Mouse (Mus musculus) hindbrain, embryonic 16.5 days (tissue): ENCODE data around the gene Kdm7a. TPM values are rescaled to one million over a fixed set of nuclear protein-coding genes. Genes with fewer than 3 reads are reported as not detected.

Source experiments
- ATAC-seq: fragments of 200-750 bp; cut with Nextera tagmentation; 2 replicates; pipeline ENCODE4 v1.8.0; 2017; ENCODE audit warnings: moderate TSS enrichment, moderate library complexity
- H3K27ac ChIP-seq: fragments of 300-500 bp; sonication (generic); 2 replicates; pipeline ENCODE4 v1.5.1; 2014; ENCODE audit warnings: low read depth, mild to moderate bottlenecking, control low read depth, low read length, moderate library complexity
- H3K27me3 ChIP-seq: fragments of 300-500 bp; sonication (generic); replicated peaks from 2 replicates; pipeline ENCODE4 v1.6.1; 2014; ENCODE audit warnings: low read length; ENCODE audit not compliant: control insufficient read depth, insufficient read depth
- H3K36me3 ChIP-seq: fragments of 300-500 bp; sonication (generic); 2 replicates; pipeline ENCODE4 v1.6.1; 2014; ENCODE audit warnings: mild to moderate bottlenecking, low read length, moderate library complexity, mixed read lengths; ENCODE audit not compliant: control insufficient read depth, insufficient read depth
- H3K4me1 ChIP-seq: fragments of 300-500 bp; sonication (generic); 2 replicates; pipeline ENCODE4 v1.6.1; 2014; ENCODE audit warnings: low read depth, low read length; ENCODE audit not compliant: control insufficient read depth, insufficient read depth
- H3K4me2 ChIP-seq: fragments of 300-500 bp; sonication (generic); 2 replicates; pipeline ENCODE4 v1.6.1; 2014; ENCODE audit warnings: mild to moderate bottlenecking, low read length, control low read depth, moderate library complexity
- H3K4me3 ChIP-seq: fragments of 300-500 bp; sonication (generic); 2 replicates; pipeline ENCODE4 v1.5.1; 2014; ENCODE audit warnings: mild to moderate bottlenecking, low read length, control low read depth, moderate library complexity
- H3K9ac ChIP-seq: fragments of 300-500 bp; sonication (generic); 2 replicates; pipeline ENCODE4 v1.6.1; 2014; ENCODE audit warnings: low read depth, mild to moderate bottlenecking, control low read depth, low read length, moderate library complexity
- H3K9me3 ChIP-seq: fragments of 300-500 bp; sonication (generic); 2 replicates; pipeline ENCODE4 v1.6.1; 2014; ENCODE audit warnings: mild to moderate bottlenecking, low read length, moderate library complexity; ENCODE audit not compliant: control insufficient read depth
- WGBS: fragments of 180-500 bp; shearing (Covaris S2); extraction: QIAGEN DNeasy Blood & Tissue Kit; methylation state at CpG from one replicate; pipeline ENCODE4 v1.1.7; 2014; 5-methylcytosine and 5-hydroxymethylcytosine counted together
- polyA plus RNA-seq: library from polyadenylated mRNA; unstranded; fragments of >200 nt; fragmentation: Nextera tagmentation; extraction: Ambion mirVana; gene quantifications from 2 replicates; pipeline ENCODE4 v1.2.1, GENCODE M21; 2015

Kdm7a gene
- polyA plus RNA-seq, 1 experiment from 2014 or later, result 3.3 TPM

DNA sequence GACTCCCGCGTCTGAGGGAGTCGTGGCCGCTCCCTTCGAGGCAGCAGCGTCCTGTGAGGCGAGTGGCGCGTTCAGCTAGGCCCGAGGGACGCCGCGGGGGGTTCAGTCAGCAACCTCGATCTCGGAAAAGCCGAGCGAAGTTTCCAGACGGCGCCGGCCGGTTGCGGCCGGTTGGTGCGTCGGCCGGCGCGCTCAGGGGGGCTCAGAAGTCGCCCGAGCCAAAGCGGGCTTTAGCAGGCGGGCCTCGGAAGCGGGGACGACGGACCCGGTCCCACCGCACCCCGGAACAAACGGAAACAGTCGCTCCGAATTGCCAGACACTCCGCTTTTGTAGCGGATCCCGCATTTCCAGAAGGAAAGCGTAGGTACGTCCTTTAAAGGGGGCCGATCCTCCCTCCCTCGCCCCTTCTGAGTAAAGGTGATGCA, 88.1 kb downstream of the Kdm7a start:
- Histone ChIP-seq H3K36me3 (no peaks in the 10 kb centered on the region), H3K4me2 (peak overlapping the region; percentile 77), H3K9me3 (peaks cover 4% of the 10 kb centered on the region), H3K4me1 (peaks cover 4% of the 10 kb centered on the region), H3K4me3 (peak overlapping the region; percentile 65), H3K27ac (no peak overlapping the region), H3K27me3 (peaks cover 21% of the 10 kb centered on the region), H3K9ac (peak overlapping the region; percentile 72)
- peak; percentile 35; the same call in 1 of the 2 replicates for ATAC-seq
- WGBS, result 12% methylated on average over 48 of the region's 49 CpGs

- Histone ChIP-seq H3K27me3 (peaks cover 21% of the 10 kb centered on the region), H3K9ac (peak within 1 kb of the TSS; percentile 72), H3K4me3 (peak within 1 kb of the TSS; percentile 65), H3K4me1 (peaks cover 4% of the 10 kb centered on the region), H3K4me2 (peak within 1 kb of the TSS; percentile 77), H3K27ac (no peak within 1 kb of the TSS), H3K36me3 (no peaks in the 10 kb centered on the region), H3K9me3 (peaks cover 4% of the 10 kb centered on the region)
- 2% methylated on average over 82 of the region's 101 CpGs for WGBS
- ATAC-seq, result peak; percentile 78
These were observed 88.8 kb downstream of the Kdm7a start, which contains the start of gene Parp12 for GRCm38 (mm10) chr6:39117584-39118455. Parp12 (minus strand) TSS chr6:39118349.

- Histone ChIP-seq H3K36me3 (no peaks in the 10 kb centered on the region), H3K9ac (no peak overlapping the region), H3K4me1 (peaks cover 4% of the 10 kb centered on the region), H3K4me3 (no peak overlapping the region), H3K9me3 (peaks cover 4% of the 10 kb centered on the region), H3K4me2 (no peak overlapping the region), H3K27me3 (peaks cover 21% of the 10 kb centered on the region), H3K27ac (no peak overlapping the region)
- no peak for ATAC-seq
- WGBS, result 81% methylated on average over 1 of the region's 1 CpGs
These were observed 91.2 kb downstream of the Kdm7a start for GRCm38 (mm10) chr6:39115438-39115837.

DNA sequence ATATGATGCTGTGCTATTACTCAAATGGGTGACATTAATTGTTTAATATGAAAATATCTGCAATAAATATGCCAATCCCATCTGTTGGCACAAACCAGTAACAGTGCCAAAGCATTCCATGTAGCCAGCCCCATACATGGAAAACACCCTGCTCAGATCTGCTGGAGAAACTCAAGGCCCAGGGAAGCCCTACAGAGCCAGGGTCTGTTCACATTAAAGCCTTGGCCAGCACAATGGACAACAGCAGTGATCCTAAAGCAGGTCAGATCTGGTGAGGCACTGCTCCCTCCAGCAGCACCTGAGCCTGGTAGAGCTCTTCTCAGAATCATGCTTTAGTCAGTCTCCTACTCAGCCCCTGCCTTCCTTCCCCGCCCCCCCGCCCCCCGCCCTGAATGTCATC, 93.4 kb downstream of the Kdm7a start:
- Histone ChIP-seq H3K9ac (no peak overlapping the region), H3K4me1 (peaks cover 4% of the 10 kb centered on the region), H3K9me3 (no peaks in the 10 kb centered on the region), H3K4me2 (no peak overlapping the region), H3K27me3 (peaks cover 13% of the 10 kb centered on the region), H3K27ac (no peak overlapping the region), H3K4me3 (no peak overlapping the region), H3K36me3 (no peaks in the 10 kb centered on the region)
- no peak for ATAC-seq
- 90% methylated on average over 3 of the region's 3 CpGs for WGBS

- 100% methylated on average over 3 of the region's 3 CpGs for WGBS
- Histone ChIP-seq H3K4me3 (no peak overlapping the region), H3K36me3 (no peaks in the 10 kb centered on the region), H3K27ac (no peak overlapping the region), H3K9ac (no peak overlapping the region), H3K4me1 (peaks cover 3% of the 10 kb centered on the region), H3K4me2 (no peak overlapping the region), H3K9me3 (no peaks in the 10 kb centered on the region), H3K27me3 (peaks cover 10% of the 10 kb centered on the region)
- ATAC-seq, result no peak
These were observed 93.9 kb downstream of the Kdm7a start for GRCm38 (mm10) chr6:39112701-39113100.

- ATAC-seq, result no peak
- Histone ChIP-seq H3K27ac (no peak overlapping the region), H3K27me3 (no peaks in the 10 kb centered on the region), H3K4me1 (no peaks in the 10 kb centered on the region), H3K9me3 (no peaks in the 10 kb centered on the region), H3K4me2 (no peak overlapping the region), H3K4me3 (no peak overlapping the region), H3K36me3 (no peaks in the 10 kb centered on the region), H3K9ac (no peak overlapping the region)
- 57% methylated on average over 2 of the region's 2 CpGs for WGBS
These were observed 99.8 kb downstream of the Kdm7a start for GRCm38 (mm10) chr6:39106812-39107211.

GRCm38 (mm10) chr6:39104631-39105030, 102.0 kb downstream of the Kdm7a start:
- H3K27me3 ChIP-seq, result no peaks in the 10 kb centered on the region
- H3K9ac ChIP-seq, result no peak overlapping the region
- no peaks in the 10 kb centered on the region for H3K4me1 ChIP-seq
- H3K4me3 ChIP-seq, result no peak overlapping the region
- no peaks in the 10 kb centered on the region for H3K36me3 ChIP-seq
- H3K9me3 ChIP-seq, result no peaks in the 10 kb centered on the region
- no peak overlapping the region for H3K4me2 ChIP-seq
- 85% methylated on average over 4 of the region's 4 CpGs for WGBS
- no peak overlapping the region for H3K27ac ChIP-seq
- ATAC-seq, result no peak

Other genes starting within 250 kb of the Kdm7a start
- gene Parp12, start 88.4 kb downstream of the Kdm7a start, polyA plus RNA-seq, result 2.4 and 3.0 TPM in 2 replicates
- 57.9 and 60.1 TPM in 2 replicates for gene Slc37a3, start 170.9 kb upstream of the Kdm7a start, polyA plus RNA-seq
- 0.13 and 0.35 TPM in 2 replicates for gene Rab19, start 174.4 kb upstream of the Kdm7a start, polyA plus RNA-seq
- gene Mkrn1, start 213.7 kb upstream of the Kdm7a start, polyA plus RNA-seq, result 237 and 243 TPM in 2 replicates